Mouse (Mus musculus) liver, adult 2 months (tissue): ENCODE data around the gene Pus10.

Source experiments
- CTCF ChIP-seq: fragments of 200-500 bp; IDR thresholded peaks from 2 replicates; pipeline ENCODE4 v1.5.1; 2011; ENCODE audit warnings: low read depth, low read length, control low read depth
- POLR2A ChIP-seq: fragments of 200-500 bp; IDR thresholded peaks from 2 replicates; pipeline ENCODE4 v1.6.1; 2011; ENCODE audit warnings: low read length, control low read depth; ENCODE audit not compliant: insufficient read depth; ENCODE audit errors: extremely low read depth

DNA sequence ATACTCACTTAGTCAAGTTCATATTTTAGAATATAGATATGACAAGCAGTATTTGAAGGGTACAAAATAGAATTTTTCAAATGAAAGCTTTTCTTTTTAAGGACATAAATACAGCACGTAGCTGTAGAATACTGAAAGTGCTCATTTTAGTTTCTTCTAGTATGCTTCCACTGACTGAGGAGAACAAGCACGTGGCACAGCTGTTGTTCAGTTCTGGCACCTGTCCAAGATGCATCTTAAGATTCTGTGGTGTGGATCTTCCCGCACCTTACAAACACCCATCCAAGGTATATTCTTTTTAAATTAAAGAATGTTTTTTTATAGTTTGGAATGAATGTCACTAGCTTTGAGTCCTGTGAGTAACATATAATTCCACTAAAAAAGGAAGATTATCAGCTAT is 1.7 kb downstream of the Pus10 start:
- no peak for TF ChIP-seq CTCF
- no peak for TF ChIP-seq POLR2A
